Mouse (Mus musculus): ENCODE data around the gene Smyd3.
"Not testable (repeated sequence)": the region's sequence is repeated elsewhere in the genome, so short reads cannot be mapped to it uniquely, and the experiment has no call there.

Gene Smyd3

GRCm38 (mm10) chr1:179374987-179375386 lies 142.9 kb downstream of the Smyd3 start:
- DNase-seq (ENCODE audit: low spot score): no peak

- no peak for DNase-seq (ENCODE audit: low spot score)
These were observed 143.9 kb downstream of the Smyd3 start for GRCm38 (mm10) chr1:179373911-179374310.

- no peak for DNase-seq (ENCODE audit: low spot score)
These were observed 146.7 kb downstream of the Smyd3 start for GRCm38 (mm10) chr1:179371191-179371590.

GRCm38 (mm10) chr1:179368426-179369010 lies 149.3 kb downstream of the Smyd3 start:
- DNase-seq (ENCODE audit: low spot score): no peak

- no peak for DNase-seq (ENCODE audit: low spot score)
These were observed 156.1 kb downstream of the Smyd3 start for GRCm38 (mm10) chr1:179361481-179362466.

- no peak for DNase-seq (ENCODE audit: low spot score)
These were observed 160.7 kb downstream of the Smyd3 start for GRCm38 (mm10) chr1:179357111-179357510.

GRCm38 (mm10) chr1:179354250-179354649 lies 163.6 kb downstream of the Smyd3 start:
- DNase-seq (ENCODE audit: low spot score): no peak

- no peak for DNase-seq (ENCODE audit: low spot score)
These were observed 172.4 kb downstream of the Smyd3 start for GRCm38 (mm10) chr1:179345318-179345925.

- DNase-seq (ENCODE audit: low spot score): no peak
These were observed 174.4 kb downstream of the Smyd3 start for GRCm38 (mm10) chr1:179343426-179343825.

GRCm38 (mm10) chr1:179341589-179341988 lies 176.3 kb downstream of the Smyd3 start:
- DNase-seq (ENCODE audit: low spot score): no peak

- no peak for DNase-seq (ENCODE audit: low spot score)
These were observed 178.8 kb downstream of the Smyd3 start for GRCm38 (mm10) chr1:179339066-179339465.

GRCm38 (mm10) chr1:179337529-179337928 lies 180.3 kb downstream of the Smyd3 start:
- no peak for DNase-seq (ENCODE audit: low spot score)

GRCm38 (mm10) chr1:179326965-179327308 lies 190.9 kb downstream of the Smyd3 start:
- DNase-seq (ENCODE audit: low spot score): no peak

- DNase-seq (ENCODE audit: low spot score): no peak
These were observed 191.4 kb downstream of the Smyd3 start for GRCm38 (mm10) chr1:179326262-179326964.

- DNase-seq (ENCODE audit: low spot score): no peak
These were observed 193.6 kb downstream of the Smyd3 start for GRCm38 (mm10) chr1:179324271-179324670.

- DNase-seq (ENCODE audit: low spot score): no peak
These were observed 204.2 kb downstream of the Smyd3 start for GRCm38 (mm10) chr1:179313618-179314017.

- DNase-seq (ENCODE audit: low spot score): no peak
These were observed 208.4 kb downstream of the Smyd3 start for GRCm38 (mm10) chr1:179309487-179309886.

GRCm38 (mm10) chr1:179302446-179303230 lies 215.2 kb downstream of the Smyd3 start:
- peak; percentile 55 for DNase-seq (ENCODE audit: low spot score)

GRCm38 (mm10) chr1:179295626-179296025 lies 222.2 kb downstream of the Smyd3 start:
- DNase-seq (ENCODE audit: low spot score): no peak

- no peak for DNase-seq (ENCODE audit: low spot score)
These were observed 224.0 kb downstream of the Smyd3 start for GRCm38 (mm10) chr1:179293772-179294353.

GRCm38 (mm10) chr1:179290181-179290580 lies 227.7 kb downstream of the Smyd3 start:
- not testable (repeated sequence) for DNase-seq (ENCODE audit: low spot score)
